Mouse (Mus musculus) layer of hippocampus, adult 8-10 months (tissue): ENCODE measurements at regions not wholly inside any gene's neighbourhood (a gene's known extent, or its start where the extent isn't known, plus 50 kb on each side); places are given as distances from the start of the nearest gene placed in this dataset.

Source experiments
- DNase-seq, 2 experiments: peaks; one replicate each; pipeline ENCODE4 v3.0.0; 2022; ENCODE audit warnings: low spot score in 2 of 2

DNA sequence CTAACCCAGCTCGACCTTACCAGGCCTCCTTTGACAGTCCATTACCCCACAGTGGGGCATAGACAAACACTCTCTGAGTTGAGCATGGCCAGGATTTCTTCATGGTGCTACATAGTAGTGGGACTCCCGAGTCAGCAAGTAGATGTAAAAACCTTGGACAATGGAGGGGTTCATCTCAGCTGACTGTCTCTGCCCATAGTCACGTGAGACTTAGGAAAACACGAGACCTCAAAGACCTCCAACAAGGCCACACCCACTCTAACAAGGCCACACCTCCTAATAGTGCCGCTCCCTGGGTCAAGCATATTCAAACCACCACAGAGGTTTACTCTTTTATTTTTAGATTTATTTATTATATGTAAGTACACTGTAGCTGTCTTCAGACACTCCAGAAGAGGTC, 52.5 kb upstream of the Cldn24 start:
- DNase-seq = no peak

- no peak for DNase-seq
Observed at GRCm38 (mm10) chr8:47768751-47769150, 53.2 kb upstream of the Cldn24 start.

DNA sequence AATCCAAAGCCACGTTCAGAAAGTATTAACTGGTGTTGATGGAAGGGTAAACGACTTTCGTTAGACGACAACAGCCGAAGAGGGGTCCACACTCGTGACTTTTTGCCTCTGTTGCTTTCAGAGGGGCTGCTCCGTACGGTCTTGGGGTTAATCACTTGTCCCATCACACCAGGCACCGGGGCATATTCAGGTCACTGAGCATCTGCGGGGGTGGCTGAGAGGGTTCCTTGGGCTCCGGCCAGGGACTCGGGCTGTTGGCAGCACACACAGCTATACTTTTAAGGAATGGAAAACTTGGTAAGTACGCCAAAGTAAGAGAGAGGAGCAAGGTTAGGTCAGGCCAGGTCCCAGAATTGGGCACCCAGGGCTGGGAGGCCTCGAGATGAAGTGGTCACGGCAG, 50.7 kb upstream of the Cdkn2aip start:
- DNase-seq = peak in 1 of 2 experiments; percentile 18

GRCm38 (mm10) chr8:47764068-47764467, 50.3 kb upstream of the Cdkn2aip start:
- no peak for DNase-seq
